Mouse (Mus musculus): ENCODE results near the gene Ifna6. TPM values are rescaled to one million over a fixed set of nuclear protein-coding genes. Genes with fewer than 3 reads are reported as not detected.

Gene Ifna6
- total and polyA plus RNA-seq, 3 experiments: not detected

GRCm38 (mm10) chr4:88867926-88868911, 41.0 kb downstream of the Ifna6 start (continued):
- TF ChIP-seq TAL1 (IDR thresholded peaks at IDR 0.05; ENCODE audit: low read length): no peak

GRCm38 (mm10) chr4:88872691-88873090, 45.5 kb downstream of the Ifna6 start:
- Histone ChIP-seq H3K27me3 (ENCODE audit: control insufficient read depth in 1 of 2, insufficient read depth in 2 of 2, low read length in 2 of 2) (no peaks in the 10 kb centered on the region), H3K36me3 (ENCODE audit: control insufficient read depth in 1 of 2, insufficient read depth in 2 of 2, low read length in 2 of 2) (peaks cover 0 to 18% of the 10 kb centered on the region in 2 experiments; a peak in 2 of 4 replicates), H3K4me3 (ENCODE audit: control insufficient read depth in 1 of 2, insufficient read depth in 1 of 2, low read depth in 2 of 2, low read length in 2 of 2) (no peak overlapping the region), H3K9ac (ENCODE audit: control insufficient read depth, low read depth, low read length, poor library complexity, severe bottlenecking) (no peak overlapping the region), H3K9me3 (replicated peaks; ENCODE audit: insufficient read depth, low read length) (no peaks in the 10 kb centered on the region), H3K4me1 (ENCODE audit: control insufficient read depth in 1 of 2, insufficient read depth in 2 of 2, low read length in 2 of 2) (peaks cover 11 to 19% of the 10 kb centered on the region in 2 experiments), H3K79me2 (ENCODE audit: control insufficient read depth, insufficient read depth, low read length, poor library complexity) (no peaks in the 10 kb centered on the region), H3K27ac (ENCODE audit: control insufficient read depth, low read depth, low read length) (no peak overlapping the region)
- peak; percentile 87 for TF ChIP-seq SMC3 (IDR thresholded peaks at IDR 0.05; ENCODE audit: low read depth, low read length)
- TF ChIP-seq RAD21 (IDR thresholded peaks at IDR 0.05; ENCODE audit: low read depth, low read length): peak; percentile 94
- no peak for TF ChIP-seq MAZ (IDR thresholded peaks at IDR 0.05; ENCODE audit: low read depth, low read length)
- peak; percentile 40 to 89 (median 66) for TF ChIP-seq CTCF (IDR thresholded peaks at IDR 0.05 in 2 of 3, conservative IDR thresholded peaks at IDR 0.05 in 1 of 3; ENCODE audit: control insufficient read depth in 1 of 3, insufficient read depth in 1 of 3, low read depth in 2 of 3, low read length in 3 of 3, poor library complexity in 1 of 3, severe bottlenecking in 1 of 3)
- TF ChIP-seq ZC3H11A (IDR thresholded peaks at IDR 0.05; ENCODE audit: low read depth, low read length): peak; percentile 92
- peak; percentile 65 for DNase-seq (ENCODE audit: low read depth, low spot score)

GRCm38 (mm10) chr4:88875435-88876095, 48.3 kb downstream of the Ifna6 start:
- H3K27me3 ChIP-seq (ENCODE audit: control insufficient read depth in 1 of 2, insufficient read depth in 2 of 2, low read length in 2 of 2): no peaks in the 10 kb centered on the region; a peak in 1 of 4 replicates
- H3K79me2 ChIP-seq (ENCODE audit: control insufficient read depth, insufficient read depth, low read length, poor library complexity): no peaks in the 10 kb centered on the region
- H3K9ac ChIP-seq (ENCODE audit: control insufficient read depth, low read depth, low read length, poor library complexity, severe bottlenecking): no peak overlapping the region
- H3K4me3 ChIP-seq (ENCODE audit: control insufficient read depth in 1 of 2, insufficient read depth in 1 of 2, low read depth in 2 of 2, low read length in 2 of 2): no peak overlapping the region
- peak; percentile 81 for DNase-seq (ENCODE audit: low read depth, low spot score)
- peaks cover 15 to 20% of the 10 kb centered on the region in 2 experiments for H3K4me1 ChIP-seq (ENCODE audit: control insufficient read depth in 1 of 2, insufficient read depth in 2 of 2, low read length in 2 of 2)
- H3K27ac ChIP-seq (ENCODE audit: control insufficient read depth, low read depth, low read length): no peak overlapping the region
- TF ChIP-seq MXI1 (IDR thresholded peaks at IDR 0.05; ENCODE audit: low read depth, low read length): peak; percentile 72; the same call in 1 of the 2 replicates
- TF ChIP-seq TCF12 (IDR thresholded peaks at IDR 0.05; ENCODE audit: low read depth, low read length): peak; percentile 37; the same call in 1 of the 2 replicates
- TF ChIP-seq SIN3A (IDR thresholded peaks at IDR 0.05; ENCODE audit: low read length): peak; percentile 77
- no peak for TF ChIP-seq ZKSCAN1 (IDR thresholded peaks at IDR 0.05; ENCODE audit: low read depth, low read length)
- TF ChIP-seq RCOR1 (IDR thresholded peaks at IDR 0.05; ENCODE audit: low read depth, low read length): peak; percentile 23; the same call in 1 of the 2 replicates
- peak; percentile 80 for TF ChIP-seq GATA1 (IDR thresholded peaks at IDR 0.05; ENCODE audit: low read depth, low read length)
- peak; percentile 36 to 69; a peak in 3 of 4 replicates for TF ChIP-seq EP300 (IDR thresholded peaks at IDR 0.05; ENCODE audit: low read depth in 1 of 2, low read length in 2 of 2)
- TF ChIP-seq ZC3H11A (IDR thresholded peaks at IDR 0.05; ENCODE audit: low read depth, low read length): no peak
- no peak for TF ChIP-seq MYC (IDR thresholded peaks at IDR 0.05; ENCODE audit: low read depth, low read length)
- no peak for TF ChIP-seq MEF2A (IDR thresholded peaks at IDR 0.05; ENCODE audit: extremely low read depth, insufficient replicate concordance, low read depth, low read length, poor library complexity, severe bottlenecking)
- peak; percentile 79 for TF ChIP-seq ETS1 (IDR thresholded peaks at IDR 0.05; ENCODE audit: low read depth, low read length)
- H3K36me3 ChIP-seq (ENCODE audit: control insufficient read depth in 1 of 2, insufficient read depth in 2 of 2, low read length in 2 of 2): peaks cover 0 to 15% of the 10 kb centered on the region in 2 experiments; a peak in 2 of 4 replicates
- H3K9me3 ChIP-seq (replicated peaks; ENCODE audit: insufficient read depth, low read length): no peaks in the 10 kb centered on the region

All from MEL (cell line).